ENCODE assay signal across 8 mouse cellular contexts in the genomic region with DNA sequence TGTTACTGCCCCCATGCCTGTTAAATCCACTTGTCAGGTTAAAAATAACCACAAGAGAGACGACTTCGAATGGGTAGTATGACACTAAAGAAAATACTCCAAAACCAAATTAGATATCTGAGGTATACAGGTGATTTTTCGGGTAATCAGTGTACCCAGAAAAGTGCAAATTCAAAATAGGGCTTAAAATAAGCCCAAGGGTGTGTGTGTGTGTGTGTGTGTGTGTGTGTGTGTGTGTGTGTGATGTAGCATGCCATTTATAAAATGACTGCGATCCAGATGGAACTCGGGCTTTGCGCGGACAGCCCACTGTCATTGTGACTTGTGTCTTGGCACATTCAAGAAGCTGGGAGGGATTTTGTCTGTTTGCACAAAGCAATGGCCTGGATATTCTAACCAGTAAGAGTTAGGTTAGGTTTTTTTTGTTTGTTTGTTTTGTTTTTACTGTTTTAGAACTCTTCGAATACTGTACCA. TPM values are rescaled to one million over a fixed set of nuclear protein-coding genes. Genes with fewer than 3 reads are reported as not detected.
DNase-seq lines count a peak whose midpoint lies in the region; ATAC-seq and TF ChIP-seq lines count a peak whose summit lies in the region.

No protein-coding gene starts in this region.

- no peak for ATAC-seq in G1E (ENCODE audit: extremely low read depth, insufficient number of reproducible peaks, low FRiP score, poor library complexity, severe bottlenecking)
- ATAC-seq in embryonic facial prominence, embryonic 14.5 days (ENCODE audit: low read depth) = no peak
- no peak for ATAC-seq in intestine, embryonic 14.5 days (replicated peaks; ENCODE audit: low FRiP score, low TSS enrichment, low read depth)
- no peak for ATAC-seq in lung, embryonic 16.5 days (ENCODE audit: low read depth)
- no peak for ATAC-seq in stomach, embryonic 14.5 days (ENCODE audit: insufficient number of reproducible peaks, insufficient read depth, low FRiP score, low read depth)

- no peak for TF ChIP-seq CTCF in G1E (IDR thresholded peaks at IDR 0.05; ENCODE audit: low read depth, low read length)

- 11% methylated on average over 8 of the region's 8 CpGs for WGBS in embryonic facial prominence, embryonic 14.5 days
- WGBS in intestine, embryonic 14.5 days = 9% methylated on average over 8 of the region's 8 CpGs
- WGBS in lung, embryonic 16.5 days = 3% methylated on average over 8 of the region's 8 CpGs
- WGBS in stomach, embryonic 14.5 days = 8% methylated on average over 8 of the region's 8 CpGs

- peaks cover 35% of the 10 kb centered on the region for H3K36me3 ChIP-seq in G1E (replicated peaks)
- H3K36me3 ChIP-seq in embryonic facial prominence, embryonic 14.5 days (ENCODE audit: control insufficient read depth, insufficient read depth, low read length) = 0 out of 2 replicates have a peak, but pooled peaks cover 5% of the 10 kb centered on the region
- H3K36me3 ChIP-seq in intestine, embryonic 14.5 days (ENCODE audit: control insufficient read depth, insufficient read depth, low read length) = peaks cover 5% of the 10 kb centered on the region
- no peaks in the 10 kb centered on the region for H3K36me3 ChIP-seq in lung, embryonic 16.5 days (ENCODE audit: control insufficient read depth, insufficient read depth, low read length)
- H3K36me3 ChIP-seq in stomach, embryonic 14.5 days (ENCODE audit: control insufficient read depth, insufficient read depth, low read length) = no peaks in the 10 kb centered on the region

- H3K4me2 ChIP-seq in embryonic facial prominence, embryonic 14.5 days (ENCODE audit: low read depth, low read length) = peak overlapping the region; percentile 81
- peak overlapping the region; percentile 83 for H3K4me2 ChIP-seq in intestine, embryonic 14.5 days (ENCODE audit: low read length)
- peak overlapping the region; percentile 79 for H3K4me2 ChIP-seq in lung, embryonic 16.5 days (ENCODE audit: low read depth, low read length)
- H3K4me2 ChIP-seq in stomach, embryonic 14.5 days (replicated peaks; ENCODE audit: low read depth, low read length) = peak overlapping the region; percentile 83

- peak overlapping the region; percentile 88 for H3K27ac ChIP-seq in embryonic facial prominence, embryonic 14.5 days (replicated peaks; ENCODE audit: low read depth, low read length)
- peak overlapping the region; percentile 93; the same call in 1 of the 2 replicates for H3K27ac ChIP-seq in intestine, embryonic 14.5 days (ENCODE audit: low read depth)
- peak overlapping the region; percentile 97 for H3K27ac ChIP-seq in lung, embryonic 16.5 days (ENCODE audit: low read length)
- peak overlapping the region; percentile 94; the same call in 1 of the 2 replicates for H3K27ac ChIP-seq in stomach, embryonic 14.5 days (ENCODE audit: low read length)

- peak; percentile 86 for DNase-seq in heart, adult 11 months
- DNase-seq in heart, adult 8-10 months (ENCODE audit: low spot score) = no peak
- DNase-seq in G1E (ENCODE audit: low spot score) = no peak
- DNase-seq in embryonic facial prominence, embryonic 14.5 days (ENCODE audit: low spot score) = peak; percentile 47
- DNase-seq in intestine, embryonic 14.5 days (ENCODE audit: low spot score) = no peak
- DNase-seq in layer of hippocampus, postnatal 25 days (ENCODE audit: extremely low spot score in 1 of 2, low spot score in 1 of 2) = no peak

- peak overlapping the region; percentile 83 for H3K4me3 ChIP-seq in G1E (ENCODE audit: low read depth, low read length)
- peak overlapping the region; percentile 78 for H3K4me3 ChIP-seq in embryonic facial prominence, embryonic 14.5 days (ENCODE audit: low read depth, low read length)
- H3K4me3 ChIP-seq in intestine, embryonic 14.5 days (ENCODE audit: low read depth, low read length) = peak overlapping the region; percentile 71
- peak overlapping the region; percentile 100 for H3K4me3 ChIP-seq in lung, embryonic 16.5 days (ENCODE audit: low read length)
- H3K4me3 ChIP-seq in stomach, embryonic 14.5 days (ENCODE audit: low read depth, low read length) = peak overlapping the region; percentile 98

- peak overlapping the region; percentile 81 for H3K9ac ChIP-seq in embryonic facial prominence, embryonic 14.5 days (ENCODE audit: low read depth, low read length)
- H3K9ac ChIP-seq in intestine, embryonic 14.5 days (ENCODE audit: low read length) = peak overlapping the region; percentile 91
- H3K9ac ChIP-seq in lung, embryonic 16.5 days (ENCODE audit: low read length) = peak overlapping the region; percentile 95
- H3K9ac ChIP-seq in stomach, embryonic 14.5 days (replicated peaks; ENCODE audit: low read depth, low read length) = peak overlapping the region; percentile 80

- H3K27me3 ChIP-seq in G1E (ENCODE audit: insufficient read depth, low read length) = no peaks in the 10 kb centered on the region
- no peaks in the 10 kb centered on the region for H3K27me3 ChIP-seq in embryonic facial prominence, embryonic 14.5 days (replicated peaks; ENCODE audit: control insufficient read depth, insufficient read depth, low read length)
- no peaks in the 10 kb centered on the region for H3K27me3 ChIP-seq in intestine, embryonic 14.5 days (replicated peaks; ENCODE audit: control insufficient read depth, insufficient read depth, low read length)
- no peaks in the 10 kb centered on the region for H3K27me3 ChIP-seq in lung, embryonic 16.5 days (ENCODE audit: control insufficient read depth, insufficient read depth, low read depth, low read length)
- no peaks in the 10 kb centered on the region for H3K27me3 ChIP-seq in stomach, embryonic 14.5 days (ENCODE audit: control insufficient read depth, insufficient read depth, low read length)

- H3K4me1 ChIP-seq in G1E (ENCODE audit: insufficient read depth, low read depth, low read length) = peaks cover 35% of the 10 kb centered on the region
- H3K4me1 ChIP-seq in embryonic facial prominence, embryonic 14.5 days (ENCODE audit: control insufficient read depth, insufficient read depth, low read length) = peaks cover 4% of the 10 kb centered on the region; the same call in 1 of the 2 replicates
- peaks cover 4% of the 10 kb centered on the region for H3K4me1 ChIP-seq in intestine, embryonic 14.5 days (replicated peaks; ENCODE audit: control insufficient read depth, insufficient read depth, low read length)
- peaks cover 4% of the 10 kb centered on the region for H3K4me1 ChIP-seq in lung, embryonic 16.5 days (replicated peaks; ENCODE audit: control insufficient read depth, insufficient read depth, low read length)
- H3K4me1 ChIP-seq in stomach, embryonic 14.5 days (ENCODE audit: control insufficient read depth, insufficient read depth, low read length) = peaks cover 13% of the 10 kb centered on the region

- no peaks in the 10 kb centered on the region for H3K9me3 ChIP-seq in G1E (replicated peaks)
- H3K9me3 ChIP-seq in embryonic facial prominence, embryonic 14.5 days (ENCODE audit: control insufficient read depth, low read length) = no peaks in the 10 kb centered on the region
- H3K9me3 ChIP-seq in intestine, embryonic 14.5 days (ENCODE audit: control insufficient read depth, low read length) = no peaks in the 10 kb centered on the region
- no peaks in the 10 kb centered on the region for H3K9me3 ChIP-seq in lung, embryonic 16.5 days (ENCODE audit: control insufficient read depth, low read length)
- no peaks in the 10 kb centered on the region for H3K9me3 ChIP-seq in stomach, embryonic 14.5 days (ENCODE audit: control insufficient read depth, low read depth, low read length)

RNA-seq across cellular contexts. Expression of gene Stard7, which starts 1.1 kb away (rescaled TPM):
- 100 to 1,000 TPM; 162 to 173 (median 169) TPM for total RNA-seq in heart, adult 8-10 months (2022)
- total RNA-seq in G1E (2014; fragmentation: Nextera tagmentation) = 73.9 and 81.6 TPM in 2 replicates
- total RNA-seq in G1E (2017) = 242 and 250 TPM in 2 replicates
- polyA plus RNA-seq in G1E (2012) = 46.5 and 50.4 TPM in 2 replicates
- polyA plus RNA-seq in embryonic facial prominence, embryonic 14.5 days (2014; fragmentation: Nextera tagmentation; extraction: Ambion mirVana) = 81.0 and 85.5 TPM in 2 replicates
- 93.8 and 94.5 TPM in 2 replicates for polyA plus RNA-seq in intestine, embryonic 14.5 days (2014; fragmentation: Nextera tagmentation; extraction: Ambion mirVana)
- 56.8 and 57.3 TPM in 2 replicates for polyA plus RNA-seq in lung, embryonic 16.5 days (2015; fragmentation: Nextera tagmentation; extraction: Ambion mirVana)
- 72.7 and 77.0 TPM in 2 replicates for polyA plus RNA-seq in stomach, embryonic 14.5 days (2014; fragmentation: Nextera tagmentation; extraction: Ambion mirVana)
- 100 to 1,000 TPM; 110 to 114 TPM for total RNA-seq in layer of hippocampus, postnatal 25 days (2021)

RNA-seq across cellular contexts. Expression of gene Tmem127, which starts 23.4 kb away (rescaled TPM):
- total RNA-seq in heart, adult 8-10 months (2022) = 10 to 100 TPM; 23.9 to 27.7 (median 27.2) TPM
- total RNA-seq in G1E (2014; fragmentation: Nextera tagmentation) = 21.7 and 47.9 TPM in 2 replicates
- total RNA-seq in G1E (2017) = 29.9 and 30.8 TPM in 2 replicates
- 26.4 and 27.7 TPM in 2 replicates for polyA plus RNA-seq in G1E (2012)
- polyA plus RNA-seq in embryonic facial prominence, embryonic 14.5 days (2014; fragmentation: Nextera tagmentation; extraction: Ambion mirVana) = 25.6 and 25.9 TPM in 2 replicates
- 20.4 and 21.5 TPM in 2 replicates for polyA plus RNA-seq in intestine, embryonic 14.5 days (2014; fragmentation: Nextera tagmentation; extraction: Ambion mirVana)
- polyA plus RNA-seq in lung, embryonic 16.5 days (2015; fragmentation: Nextera tagmentation; extraction: Ambion mirVana) = 26.5 and 26.6 TPM in 2 replicates
- polyA plus RNA-seq in stomach, embryonic 14.5 days (2014; fragmentation: Nextera tagmentation; extraction: Ambion mirVana) = 21.1 TPM in 2 replicates
- 10 to 100 TPM; 83.4 to 83.5 TPM for total RNA-seq in layer of hippocampus, postnatal 25 days (2021)

RNA-seq across cellular contexts. Expression of gene Ciao1, which starts 23.5 kb away (rescaled TPM):
- 10 to 100 TPM; 57.8 to 73.8 (median 70.6) TPM for total RNA-seq in heart, adult 8-10 months (2022)
- total RNA-seq in G1E (2014; fragmentation: Nextera tagmentation) (40.9 and 49.2 TPM in 2 replicates), G1E (2017) (42.5 and 46.4 TPM in 2 replicates)
- 11.3 and 12.7 TPM in 2 replicates for polyA plus RNA-seq in G1E (2012)
- 58.5 and 60.5 TPM in 2 replicates for polyA plus RNA-seq in embryonic facial prominence, embryonic 14.5 days (2014; fragmentation: Nextera tagmentation; extraction: Ambion mirVana)
- polyA plus RNA-seq in intestine, embryonic 14.5 days (2014; fragmentation: Nextera tagmentation; extraction: Ambion mirVana) = 62.6 and 64.7 TPM in 2 replicates
- 69.9 and 75.9 TPM in 2 replicates for polyA plus RNA-seq in lung, embryonic 16.5 days (2015; fragmentation: Nextera tagmentation; extraction: Ambion mirVana)
- 56.1 and 57.1 TPM in 2 replicates for polyA plus RNA-seq in stomach, embryonic 14.5 days (2014; fragmentation: Nextera tagmentation; extraction: Ambion mirVana)
- total RNA-seq in layer of hippocampus, postnatal 25 days (2021) = 10 to 100 TPM; 76.0 to 87.5 TPM

Comparison
In these comparisons a context has a peak if more than half of its experiments do, and no peak if none do; other contexts are left out.
1. DNase-seq: peak in heart, adult 11 months (single experiment) and embryonic facial prominence, embryonic 14.5 days (single experiment); none in heart, adult 8-10 months (single experiment), G1E (single experiment), intestine, embryonic 14.5 days (single experiment) and layer of hippocampus, postnatal 25 days (0 of 2).
2. Peak in every context shown above with its lines, with median percentiles within 50 percentile points of each other: H3K4me3 ChIP-seq, H3K27ac ChIP-seq, H3K4me2 ChIP-seq and H3K9ac ChIP-seq.